Mouse (Mus musculus): ENCODE data around the gene Eif4ebp2.

Gene Eif4ebp2

GRCm38 (mm10) chr10:61383021-61383714 is 69.3 kb downstream of the Eif4ebp2 start, which contains the start of gene Pald1:
Gene Pald1 (minus strand): TSS chr10:61383530.
- peak; percentile 85 for DNase-seq (ENCODE audit: low spot score)

DNA sequence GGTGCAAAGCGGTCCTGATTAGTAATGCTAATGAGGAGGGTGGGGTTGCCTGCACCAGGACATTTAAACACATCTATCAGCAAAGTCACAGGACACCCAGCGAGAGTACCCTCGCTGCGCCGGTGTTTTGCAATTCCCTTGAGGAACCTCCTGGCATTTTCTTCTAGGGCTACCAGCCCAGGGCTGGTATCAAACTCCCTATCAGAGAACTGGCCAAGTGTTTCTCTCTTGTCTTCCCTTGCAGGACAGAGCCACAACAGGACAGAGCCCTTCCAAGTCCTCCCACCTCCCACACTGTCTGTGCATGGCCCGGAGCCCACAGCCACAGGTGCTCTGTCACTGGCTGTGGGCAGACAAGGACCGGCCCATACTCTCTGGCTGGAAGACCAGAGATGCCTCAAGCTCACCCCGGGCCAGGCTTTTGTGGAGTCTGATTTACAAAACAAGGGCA is 70.2 kb downstream of the Eif4ebp2 start:
- DNase-seq (ENCODE audit: low spot score): peak; percentile 67

DNA sequence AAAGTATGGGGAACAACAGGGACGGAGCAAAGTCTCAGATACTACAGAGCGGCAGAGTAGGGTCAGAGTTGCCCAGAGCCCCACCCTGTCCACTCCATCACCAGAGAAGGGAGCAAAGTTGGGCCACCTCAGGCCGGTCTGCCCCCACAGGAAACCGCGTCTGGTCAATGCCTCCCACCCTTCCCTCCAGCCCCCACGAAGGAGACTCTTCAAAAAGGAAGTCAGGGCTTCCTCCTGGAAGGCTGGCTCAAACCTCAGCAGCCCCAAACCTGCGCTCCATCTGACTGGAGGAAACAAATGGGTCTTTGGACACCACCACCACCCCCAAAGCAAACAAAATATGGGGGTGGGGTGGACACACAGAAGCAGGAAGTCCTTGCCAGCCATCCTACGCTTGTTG is 70.6 kb downstream of the Eif4ebp2 start:
- peak; percentile 43 for DNase-seq (ENCODE audit: low spot score)

GRCm38 (mm10) chr10:61380186-61380585 is 72.3 kb downstream of the Eif4ebp2 start:
- peak; percentile 62 for DNase-seq (ENCODE audit: low spot score)

DNA sequence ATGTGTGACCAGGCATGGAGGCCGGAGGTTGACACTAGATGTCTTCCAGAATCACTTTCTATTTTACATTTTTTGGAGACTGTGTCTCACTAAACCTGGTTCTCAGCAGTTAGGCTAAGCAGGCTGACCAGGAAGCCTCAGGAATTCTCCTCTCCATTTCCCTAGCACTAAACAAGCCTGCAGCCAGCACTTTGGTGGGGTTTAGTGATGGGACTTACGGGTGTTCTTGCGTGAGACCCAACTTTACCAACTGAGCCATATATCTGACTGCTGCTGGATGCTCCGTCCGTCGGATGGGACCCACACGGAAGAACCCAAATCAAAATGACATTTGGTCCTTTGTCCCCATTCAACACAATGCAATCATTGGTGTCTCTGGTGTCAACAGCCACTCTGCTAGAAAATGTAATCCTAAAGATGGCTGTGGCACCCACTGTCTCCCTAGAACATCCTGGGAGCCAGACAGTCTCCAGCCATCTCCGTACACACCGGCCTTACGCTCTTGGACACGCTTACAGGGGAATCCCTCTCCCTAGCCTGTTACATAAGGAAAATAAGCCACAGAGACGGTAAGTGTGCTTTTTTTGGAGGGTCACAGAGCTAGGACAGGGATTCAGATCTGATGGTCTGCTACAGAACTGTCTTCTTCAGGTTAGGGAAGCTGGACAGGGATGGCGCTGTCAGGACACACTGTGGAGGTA is 73.0 kb downstream of the Eif4ebp2 start:
- no peak for DNase-seq (ENCODE audit: low spot score)

DNA sequence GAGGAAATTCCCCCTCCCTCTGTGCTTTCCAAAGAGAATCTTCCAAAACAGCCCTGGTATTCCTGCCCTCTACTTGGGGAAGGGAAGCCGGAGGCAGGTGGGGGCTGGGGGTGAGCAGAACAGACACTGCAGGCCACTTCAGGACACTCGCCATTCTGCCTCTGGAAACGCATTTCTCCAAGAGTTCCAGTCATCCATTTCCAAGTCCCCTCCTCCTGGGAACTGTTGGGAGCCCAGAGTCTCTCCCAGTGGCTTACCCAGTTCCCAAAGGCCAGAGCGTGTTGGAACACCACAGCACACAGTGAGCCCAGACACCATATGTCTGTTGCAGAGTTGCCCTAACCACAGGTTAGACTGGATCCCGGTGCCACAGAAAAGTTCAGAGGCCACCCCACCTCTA is 73.8 kb downstream of the Eif4ebp2 start:
- no peak for DNase-seq (ENCODE audit: low spot score)
